Mouse (Mus musculus) urinary bladder, adult 18-20 months (tissue): ENCODE results near the gene Exoc3.

Source experiments
- DNase-seq, 2 experiments: peaks; one replicate each; pipeline ENCODE4 v3.0.0; 2022; ENCODE audit warnings: low spot score in 2 of 2, mixed read lengths in 2 of 2

Exoc3 gene

GRCm38 (mm10) chr13:74140793-74141192, 67.7 kb downstream of the Exoc3 start:
- no peak for DNase-seq

GRCm38 (mm10) chr13:74138906-74139647, 69.5 kb downstream of the Exoc3 start:
- DNase-seq = no peak

GRCm38 (mm10) chr13:74129909-74130308, 78.6 kb downstream of the Exoc3 start:
- no peak for DNase-seq

- DNase-seq = no peak
Observed at GRCm38 (mm10) chr13:74127571-74127970, 81.0 kb downstream of the Exoc3 start.

- DNase-seq = no peak
Observed at GRCm38 (mm10) chr13:74122632-74123031, 85.9 kb downstream of the Exoc3 start.

- DNase-seq = no peak
Observed at GRCm38 (mm10) chr13:74121795-74122330, 86.7 kb downstream of the Exoc3 start.

GRCm38 (mm10) chr13:74121141-74121602, 87.4 kb downstream of the Exoc3 start, which contains the start of gene Slc9a3:
Slc9a3 (plus strand) TSS chr13:74121457.
- DNase-seq = peak in 1 of 2 experiments; percentile 22
